Mouse (Mus musculus) natural killer cell, adult 2 months (primary cell): ENCODE results near the gene Tnfrsf17.
"Not testable (repeated sequence)": the region's sequence is repeated elsewhere in the genome, so short reads cannot be mapped to it uniquely, and the experiment has no call there.

Experiments used
- DNase-seq, 2 experiments: peaks; one replicate each; pipeline ENCODE4 v3.0.0; 2022; ENCODE audit warnings: low spot score in 2 of 2

Gene Tnfrsf17

GRCm38 (mm10) chr16:11313512-11313911, at the start of gene Tnfrsf17:
TSS of gene Tnfrsf17 (plus strand) at chr16:11313812.
- DNase-seq = no peak

- DNase-seq = no peak
Measured at GRCm38 (mm10) chr16:11266556-11266955, 47.1 kb upstream of the Tnfrsf17 start.

GRCm38 (mm10) chr16:11269808-11270207, 43.8 kb upstream of the Tnfrsf17 start:
- DNase-seq = no peak

GRCm38 (mm10) chr16:11270642-11271041, 43.0 kb upstream of the Tnfrsf17 start:
- DNase-seq = no peak

- DNase-seq = no peak
Measured at GRCm38 (mm10) chr16:11271073-11271472, 42.5 kb upstream of the Tnfrsf17 start.

GRCm38 (mm10) chr16:11276888-11277287, 36.7 kb upstream of the Tnfrsf17 start:
- no peak for DNase-seq

- DNase-seq = no peak
Measured at GRCm38 (mm10) chr16:11278778-11279177, 34.8 kb upstream of the Tnfrsf17 start.

- DNase-seq = no peak
Measured at GRCm38 (mm10) chr16:11282655-11283232, 30.9 kb upstream of the Tnfrsf17 start.

- peak in 1 of 2 experiments; percentile 6 for DNase-seq
Measured at GRCm38 (mm10) chr16:11284881-11285280, 28.7 kb upstream of the Tnfrsf17 start.

- peak in 1 of 2 experiments; percentile 27 for DNase-seq
Measured at GRCm38 (mm10) chr16:11285949-11286348, 27.7 kb upstream of the Tnfrsf17 start.

- not testable (repeated sequence) for DNase-seq
Measured at GRCm38 (mm10) chr16:11288873-11289272, 24.7 kb upstream of the Tnfrsf17 start.

- not testable (repeated sequence) for DNase-seq
Measured at GRCm38 (mm10) chr16:11295583-11295982, 18.0 kb upstream of the Tnfrsf17 start.

GRCm38 (mm10) chr16:11297700-11298099, 15.9 kb upstream of the Tnfrsf17 start:
- not testable (repeated sequence) for DNase-seq

- DNase-seq = no peak
Measured at GRCm38 (mm10) chr16:11303741-11304140, 9.9 kb upstream of the Tnfrsf17 start.

- no peak for DNase-seq
Measured at GRCm38 (mm10) chr16:11305531-11305930, 8.1 kb upstream of the Tnfrsf17 start.

GRCm38 (mm10) chr16:11315786-11316320, 2.2 kb downstream of the Tnfrsf17 start:
- no peak for DNase-seq

GRCm38 (mm10) chr16:11316748-11317147, 3.1 kb downstream of the Tnfrsf17 start:
- DNase-seq = no peak

GRCm38 (mm10) chr16:11317324-11317723, 3.7 kb downstream of the Tnfrsf17 start:
- DNase-seq = peak in 1 of 2 experiments; percentile 12

GRCm38 (mm10) chr16:11322409-11323323, 9.1 kb downstream of the Tnfrsf17 start, which contains the start of gene Snx29:
TSS of gene Snx29 (plus strand) at chr16:11322908.
- DNase-seq = peak; percentile 93 to 96

GRCm38 (mm10) chr16:11323324-11324051, 9.9 kb downstream of the Tnfrsf17 start:
- peak in 1 of 2 experiments; percentile 13 for DNase-seq

- DNase-seq = no peak
Measured at GRCm38 (mm10) chr16:11330081-11330800, 16.6 kb downstream of the Tnfrsf17 start.
